Mouse (Mus musculus): ENCODE results near the gene Pla2g2d. TPM values are rescaled to one million over a fixed set of nuclear protein-coding genes. Genes with fewer than 3 reads are reported as not detected.

The Pla2g2d gene
- polyA plus RNA-seq, 1 experiment from 2014 or later, result 0.38 TPM

DNA sequence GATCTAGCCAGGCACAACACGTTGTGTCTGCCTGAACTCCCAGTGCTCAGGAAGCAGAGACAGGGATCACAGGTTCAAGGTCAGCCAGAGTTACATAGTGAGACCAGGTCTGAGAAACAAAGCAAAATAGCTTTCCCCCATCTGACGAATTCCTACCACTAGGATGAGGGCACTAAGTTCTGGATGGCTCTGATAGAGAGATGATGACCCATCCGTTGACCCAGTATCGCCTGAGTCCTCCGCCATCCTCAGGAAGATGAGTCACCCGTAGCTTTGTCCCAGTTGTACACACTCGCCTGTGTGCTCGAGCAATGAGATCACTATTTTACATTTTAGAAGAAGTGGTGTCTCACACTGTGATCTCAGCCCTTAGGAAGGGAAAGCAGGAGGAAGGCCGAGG, 13.3 kb upstream of the Pla2g2d start:
- no peak overlapping the region for H3K4me2 ChIP-seq (ENCODE audit: low read depth, low read length)
- no peaks in the 10 kb centered on the region for H3K4me1 ChIP-seq (ENCODE audit: control insufficient read depth, insufficient read depth, low read length)
- no peak overlapping the region for H3K27ac ChIP-seq (replicated peaks; ENCODE audit: low read depth, low read length)
- DNase-seq (ENCODE audit: low spot score) (no peak), ATAC-seq (ENCODE audit: low read depth) (no peak)
- no peaks in the 10 kb centered on the region for H3K9me3 ChIP-seq (ENCODE audit: control insufficient read depth, low read length)
- no peak overlapping the region for H3K9ac ChIP-seq (ENCODE audit: low read depth, low read length)
- 81% methylated on average over 9 of the region's 9 CpGs for WGBS
- no peaks in the 10 kb centered on the region for H3K27me3 ChIP-seq (replicated peaks; ENCODE audit: control insufficient read depth, insufficient read depth, low read length)
- no peak overlapping the region for H3K4me3 ChIP-seq (ENCODE audit: low read depth, low read length)
- H3K36me3 ChIP-seq (ENCODE audit: control insufficient read depth, insufficient read depth, low read length), result no peaks in the 10 kb centered on the region

DNA sequence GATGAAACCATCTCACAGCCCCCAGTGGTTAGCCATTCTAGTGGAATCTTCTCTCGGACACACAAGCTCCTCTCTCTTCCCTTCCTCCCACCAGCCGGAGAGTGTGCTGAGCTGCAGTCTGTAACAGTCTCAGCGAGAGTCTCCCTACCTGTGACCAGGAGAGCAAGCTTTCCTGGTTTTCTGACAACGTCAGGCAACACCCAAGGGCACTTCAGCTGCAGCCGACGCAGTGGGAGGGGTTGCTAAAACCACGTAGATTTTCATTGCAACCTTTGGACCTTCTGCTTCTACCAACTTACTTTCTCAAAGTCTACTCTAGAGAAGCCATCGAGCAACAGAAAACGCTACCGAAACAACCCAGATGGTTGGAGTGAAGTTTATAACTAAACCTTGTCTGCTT, 3.6 kb upstream of the Pla2g2d start:
- H3K9ac ChIP-seq (ENCODE audit: low read depth, low read length), result no peak overlapping the region
- H3K9me3 ChIP-seq (ENCODE audit: control insufficient read depth, low read length), result no peaks in the 10 kb centered on the region
- H3K36me3 ChIP-seq (ENCODE audit: control insufficient read depth, insufficient read depth, low read length), result no peaks in the 10 kb centered on the region
- no peak overlapping the region for H3K27ac ChIP-seq (replicated peaks; ENCODE audit: low read depth, low read length)
- H3K4me3 ChIP-seq (ENCODE audit: low read depth, low read length), result no peak overlapping the region
- no peak overlapping the region for H3K4me2 ChIP-seq (ENCODE audit: low read depth, low read length)
- 76% methylated on average over 10 of the region's 10 CpGs for WGBS
- no peaks in the 10 kb centered on the region for H3K4me1 ChIP-seq (ENCODE audit: control insufficient read depth, insufficient read depth, low read length)
- DNase-seq (ENCODE audit: low spot score) (no peak), ATAC-seq (ENCODE audit: low read depth) (no peak)
- no peaks in the 10 kb centered on the region for H3K27me3 ChIP-seq (replicated peaks; ENCODE audit: control insufficient read depth, insufficient read depth, low read length)

DNA sequence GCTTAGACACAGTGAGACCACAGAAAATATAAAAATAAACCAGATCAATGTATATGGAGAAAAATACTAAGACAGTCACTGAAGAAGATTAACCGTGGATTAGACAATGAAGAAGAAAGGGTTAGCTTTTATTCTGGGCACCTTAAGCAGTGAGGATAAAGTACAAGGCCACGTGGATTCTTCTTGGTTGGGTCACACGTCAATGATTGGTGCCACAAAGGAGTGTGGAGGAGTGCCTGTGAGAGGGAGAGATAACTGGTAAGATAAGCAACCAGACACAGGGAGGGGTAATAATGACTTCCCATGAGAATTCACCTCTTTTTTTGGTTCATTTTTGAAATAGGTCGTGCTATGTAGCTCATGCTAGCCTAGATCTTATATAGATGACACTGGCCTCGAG, 3.1 kb upstream of the Pla2g2d start:
- ATAC-seq (ENCODE audit: low read depth) (no peak), DNase-seq (ENCODE audit: low spot score) (no peak)
- H3K4me3 ChIP-seq (ENCODE audit: low read depth, low read length), result no peak overlapping the region
- H3K9ac ChIP-seq (ENCODE audit: low read depth, low read length), result no peak overlapping the region
- H3K4me2 ChIP-seq (ENCODE audit: low read depth, low read length), result no peak overlapping the region
- H3K9me3 ChIP-seq (ENCODE audit: control insufficient read depth, low read length), result no peaks in the 10 kb centered on the region
- no peaks in the 10 kb centered on the region for H3K36me3 ChIP-seq (ENCODE audit: control insufficient read depth, insufficient read depth, low read length)
- no peaks in the 10 kb centered on the region for H3K4me1 ChIP-seq (ENCODE audit: control insufficient read depth, insufficient read depth, low read length)
- WGBS, result 82% methylated on average over 5 of the region's 5 CpGs
- H3K27me3 ChIP-seq (replicated peaks; ENCODE audit: control insufficient read depth, insufficient read depth, low read length), result no peaks in the 10 kb centered on the region
- H3K27ac ChIP-seq (replicated peaks; ENCODE audit: low read depth, low read length), result no peak overlapping the region

DNA sequence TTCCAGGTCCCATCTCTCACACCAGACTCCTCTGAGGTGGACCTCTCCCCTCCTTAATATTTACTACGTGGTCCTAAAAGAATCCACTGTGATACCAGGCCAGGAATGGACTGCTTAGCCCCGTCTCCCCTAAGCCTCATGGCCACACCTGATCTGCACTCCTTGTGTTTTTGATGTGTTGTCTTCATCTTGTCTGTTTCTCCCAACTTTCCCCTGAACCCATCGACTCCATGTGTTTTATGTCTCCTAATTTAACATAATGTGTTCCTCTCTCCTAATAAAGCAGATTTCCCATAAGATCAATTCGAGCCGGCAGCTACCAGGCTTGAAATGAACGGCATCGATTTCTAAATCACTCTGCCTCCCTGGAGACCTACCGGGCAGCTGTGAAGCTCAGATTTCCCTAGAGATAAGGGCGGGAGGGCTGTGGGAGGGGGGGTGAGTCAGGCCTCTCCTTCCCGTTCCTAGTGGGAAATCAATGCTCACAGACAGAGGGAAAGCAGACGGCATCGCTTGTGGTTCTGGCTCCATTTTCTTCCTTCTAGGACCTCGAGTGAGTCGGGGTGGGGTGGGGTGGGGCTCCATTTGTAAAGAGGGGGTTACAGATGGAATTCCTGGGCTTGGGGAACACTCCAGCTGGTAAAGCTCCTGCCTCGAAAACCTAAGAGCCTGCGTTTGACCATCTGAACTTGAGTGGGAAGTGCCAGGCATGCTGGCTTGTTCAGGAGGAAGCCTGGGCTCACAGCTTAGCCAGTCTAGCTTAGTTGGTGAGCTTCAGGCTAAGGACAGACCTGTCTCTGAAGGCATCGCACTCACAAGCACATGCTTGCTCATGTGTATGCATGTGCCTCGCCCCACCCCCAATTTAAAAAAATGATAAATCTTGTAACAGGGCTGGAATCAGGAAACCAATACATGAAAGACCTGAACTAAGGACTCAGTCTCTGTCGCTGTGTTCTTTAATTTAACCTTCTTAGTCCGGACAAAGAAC, 2.2 kb downstream of the Pla2g2d start:
- Histone ChIP-seq H3K27me3 (replicated peaks; ENCODE audit: control insufficient read depth, insufficient read depth, low read length) (no peaks in the 10 kb centered on the region), H3K27ac (replicated peaks; ENCODE audit: low read depth, low read length) (no peak overlapping the region), H3K9me3 (ENCODE audit: control insufficient read depth, low read length) (no peaks in the 10 kb centered on the region), H3K9ac (ENCODE audit: low read depth, low read length) (no peak overlapping the region), H3K4me1 (ENCODE audit: control insufficient read depth, insufficient read depth, low read length) (peaks cover 6% of the 10 kb centered on the region), H3K36me3 (ENCODE audit: control insufficient read depth, insufficient read depth, low read length) (no peaks in the 10 kb centered on the region), H3K4me3 (ENCODE audit: low read depth, low read length) (no peak overlapping the region), H3K4me2 (ENCODE audit: low read depth, low read length) (no peak overlapping the region)
- ATAC-seq (ENCODE audit: low read depth), result peak; percentile 41; the same call in 1 of the 2 replicates
- 32% methylated on average over 19 of the region's 20 CpGs for WGBS
- peak; percentile 32 for DNase-seq (ENCODE audit: low spot score)

DNA sequence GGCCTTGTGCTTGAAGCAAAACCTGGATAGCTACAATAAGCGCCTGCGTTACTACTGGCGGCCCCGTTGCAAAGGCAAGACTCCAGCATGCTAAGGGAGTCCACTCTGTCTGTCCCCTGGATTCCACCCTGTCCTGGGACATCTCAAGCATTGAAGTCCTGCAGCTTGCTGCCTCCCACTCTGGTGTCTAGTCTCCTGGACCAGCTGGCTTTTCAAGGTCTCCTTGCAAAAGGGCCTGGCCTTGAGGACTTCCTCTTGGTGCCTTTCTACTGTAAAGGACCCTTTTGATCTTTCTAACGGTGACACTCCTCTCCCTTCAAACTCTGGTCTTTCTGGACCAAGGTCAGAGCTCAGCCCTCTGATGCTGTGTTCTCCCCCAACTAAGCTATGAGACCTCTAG, 4.8 kb downstream of the Pla2g2d start:
- H3K4me1 ChIP-seq (ENCODE audit: control insufficient read depth, insufficient read depth, low read length), result peaks cover 6% of the 10 kb centered on the region
- no peak overlapping the region for H3K4me2 ChIP-seq (ENCODE audit: low read depth, low read length)
- 86% methylated on average over 5 of the region's 5 CpGs for WGBS
- ATAC-seq (ENCODE audit: low read depth), result no peak
- no peak overlapping the region for H3K27ac ChIP-seq (replicated peaks; ENCODE audit: low read depth, low read length)
- no peaks in the 10 kb centered on the region for H3K9me3 ChIP-seq (ENCODE audit: control insufficient read depth, low read length)
- no peak overlapping the region for H3K4me3 ChIP-seq (ENCODE audit: low read depth, low read length)
- no peak for DNase-seq (ENCODE audit: low spot score)
- H3K36me3 ChIP-seq (ENCODE audit: control insufficient read depth, insufficient read depth, low read length), result no peaks in the 10 kb centered on the region
- no peak overlapping the region for H3K9ac ChIP-seq (ENCODE audit: low read depth, low read length)
- H3K27me3 ChIP-seq (replicated peaks; ENCODE audit: control insufficient read depth, insufficient read depth, low read length), result no peaks in the 10 kb centered on the region

DNA sequence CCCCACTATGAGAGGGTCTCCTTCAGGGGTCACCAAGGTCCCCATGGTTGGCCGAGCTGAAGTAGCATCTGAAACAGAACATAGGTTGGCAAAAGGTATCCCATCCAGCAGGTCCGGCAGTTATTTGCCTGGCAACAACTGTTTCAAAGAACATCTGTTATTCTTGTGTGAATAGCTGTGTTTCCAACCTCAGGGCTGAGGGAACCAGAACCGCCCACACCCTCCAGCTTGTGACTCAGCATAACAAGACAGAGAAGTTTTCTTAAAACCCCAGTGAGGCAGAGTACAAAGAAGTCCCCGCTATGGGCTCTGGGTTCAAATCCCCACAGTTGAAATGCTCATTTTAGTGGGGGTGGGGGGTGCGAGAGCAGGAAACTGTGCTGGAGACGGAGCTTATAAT, 6.6 kb downstream of the Pla2g2d start:
- Histone ChIP-seq H3K9me3 (ENCODE audit: control insufficient read depth, low read length) (no peaks in the 10 kb centered on the region), H3K27ac (replicated peaks; ENCODE audit: low read depth, low read length) (no peak overlapping the region), H3K27me3 (replicated peaks; ENCODE audit: control insufficient read depth, insufficient read depth, low read length) (no peaks in the 10 kb centered on the region), H3K4me3 (ENCODE audit: low read depth, low read length) (no peak overlapping the region), H3K4me1 (ENCODE audit: control insufficient read depth, insufficient read depth, low read length) (peaks cover 6% of the 10 kb centered on the region), H3K36me3 (ENCODE audit: control insufficient read depth, insufficient read depth, low read length) (no peaks in the 10 kb centered on the region), H3K4me2 (ENCODE audit: low read depth, low read length) (no peak overlapping the region), H3K9ac (ENCODE audit: low read depth, low read length) (no peak overlapping the region)
- DNase-seq (ENCODE audit: low spot score) (no peak), ATAC-seq (ENCODE audit: low read depth) (no peak)
- WGBS, result 70% methylated on average over 6 of the region's 6 CpGs

DNA sequence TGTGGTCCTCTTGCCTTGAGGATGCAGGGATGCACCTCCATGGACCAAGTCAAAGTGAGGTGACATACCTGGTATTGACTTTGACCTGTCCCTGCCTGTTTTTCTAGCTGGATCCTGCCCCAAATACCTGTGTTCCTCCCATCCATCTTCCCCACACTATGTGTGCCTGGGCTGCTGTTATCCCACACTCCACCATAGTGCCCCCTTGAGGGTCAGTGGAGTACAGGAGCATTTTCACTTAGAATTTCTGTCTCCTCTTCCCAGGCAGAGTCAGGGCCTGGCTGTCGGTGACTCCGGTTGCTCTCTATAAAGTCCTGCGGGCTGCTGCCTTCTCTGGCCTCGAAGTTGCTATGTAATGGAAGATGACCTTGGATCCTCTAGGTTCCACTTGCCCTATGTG, 10.2 kb downstream of the Pla2g2d start:
- no peak for DNase-seq (ENCODE audit: low spot score)
- no peaks in the 10 kb centered on the region for H3K27me3 ChIP-seq (replicated peaks; ENCODE audit: control insufficient read depth, insufficient read depth, low read length)

DNA sequence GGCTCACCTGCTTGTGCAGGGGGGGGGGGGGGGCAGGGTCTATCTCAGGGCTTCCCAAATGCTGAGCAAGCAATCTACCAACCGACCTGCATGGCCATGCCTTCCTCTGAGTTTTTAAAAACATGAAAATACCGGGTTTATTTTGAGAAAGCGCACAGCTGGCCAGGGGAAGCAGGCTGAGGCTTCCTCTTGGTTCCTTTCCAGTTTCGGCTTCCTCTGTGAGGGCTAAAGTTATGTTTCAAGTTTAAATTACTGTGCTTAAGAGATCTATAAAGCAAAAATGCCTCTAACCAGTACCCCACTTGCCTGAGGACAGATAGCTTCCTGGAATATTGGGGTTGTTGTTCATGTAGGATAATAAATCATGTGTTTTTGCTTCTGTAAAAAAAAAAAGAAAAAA, 10.6 kb downstream of the Pla2g2d start:
- no peak overlapping the region for H3K4me2 ChIP-seq (ENCODE audit: low read depth, low read length)
- no peaks in the 10 kb centered on the region for H3K36me3 ChIP-seq (ENCODE audit: control insufficient read depth, insufficient read depth, low read length)
- no peak for ATAC-seq (ENCODE audit: low read depth)
- no peak overlapping the region for H3K4me3 ChIP-seq (ENCODE audit: low read depth, low read length)
- no peak overlapping the region for H3K27ac ChIP-seq (replicated peaks; ENCODE audit: low read depth, low read length)
- DNase-seq (ENCODE audit: low spot score), result no peak
- H3K27me3 ChIP-seq (replicated peaks; ENCODE audit: control insufficient read depth, insufficient read depth, low read length), result no peaks in the 10 kb centered on the region
- no peaks in the 10 kb centered on the region for H3K4me1 ChIP-seq (ENCODE audit: control insufficient read depth, insufficient read depth, low read length)
- WGBS, result 40% methylated on average over 4 of the region's 4 CpGs
- no peaks in the 10 kb centered on the region for H3K9me3 ChIP-seq (ENCODE audit: control insufficient read depth, low read length)
- H3K9ac ChIP-seq (ENCODE audit: low read depth, low read length), result no peak overlapping the region

More for the DNA sequence above, 10.2 kb downstream of the Pla2g2d start:
- Histone ChIP-seq H3K4me2 (ENCODE audit: low read depth, low read length) (no peak overlapping the region), H3K27ac (replicated peaks; ENCODE audit: low read depth, low read length) (no peak overlapping the region), H3K36me3 (ENCODE audit: control insufficient read depth, insufficient read depth, low read length) (no peaks in the 10 kb centered on the region), H3K4me3 (ENCODE audit: low read depth, low read length) (no peak overlapping the region), H3K4me1 (ENCODE audit: control insufficient read depth, insufficient read depth, low read length) (no peaks in the 10 kb centered on the region), H3K9ac (ENCODE audit: low read depth, low read length) (no peak overlapping the region), H3K9me3 (ENCODE audit: control insufficient read depth, low read length) (no peaks in the 10 kb centered on the region)
- 50% methylated on average over 4 of the region's 4 CpGs for WGBS
- no peak for ATAC-seq (ENCODE audit: low read depth)

DNA sequence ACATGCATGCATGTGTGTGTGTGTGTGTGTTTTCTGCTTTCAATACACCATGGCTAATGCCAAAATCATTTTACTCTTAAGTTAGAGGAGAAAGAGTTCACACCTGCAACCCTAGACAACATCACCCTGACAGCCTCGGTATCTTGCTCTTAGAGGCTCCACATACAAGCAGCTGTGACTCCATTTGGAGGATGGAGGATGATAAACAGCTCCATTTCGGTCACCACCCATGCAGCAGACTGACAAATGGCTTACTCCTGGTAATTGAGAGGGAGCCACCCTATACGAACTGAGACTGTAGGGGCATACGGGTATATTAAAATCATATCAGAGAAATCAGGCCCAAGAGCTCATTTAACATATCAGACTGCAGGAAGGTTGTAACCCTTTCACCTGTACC, 12.8 kb downstream of the Pla2g2d start:
- Histone ChIP-seq H3K9me3 (ENCODE audit: control insufficient read depth, low read length) (no peaks in the 10 kb centered on the region), H3K4me3 (ENCODE audit: low read depth, low read length) (no peak overlapping the region), H3K9ac (ENCODE audit: low read depth, low read length) (no peak overlapping the region), H3K4me2 (ENCODE audit: low read depth, low read length) (no peak overlapping the region), H3K36me3 (ENCODE audit: control insufficient read depth, insufficient read depth, low read length) (no peaks in the 10 kb centered on the region), H3K27me3 (replicated peaks; ENCODE audit: control insufficient read depth, insufficient read depth, low read length) (no peaks in the 10 kb centered on the region), H3K27ac (replicated peaks; ENCODE audit: low read depth, low read length) (no peak overlapping the region), H3K4me1 (ENCODE audit: control insufficient read depth, insufficient read depth, low read length) (no peaks in the 10 kb centered on the region)
- WGBS, result 70% methylated on average over 4 of the region's 4 CpGs
- ATAC-seq (ENCODE audit: low read depth) (no peak), DNase-seq (ENCODE audit: low spot score) (no peak)

Measured in embryonic facial prominence, embryonic 14.5 days (tissue).